Mouse (Mus musculus): ENCODE measurements around the gene Prim2.

DNA sequence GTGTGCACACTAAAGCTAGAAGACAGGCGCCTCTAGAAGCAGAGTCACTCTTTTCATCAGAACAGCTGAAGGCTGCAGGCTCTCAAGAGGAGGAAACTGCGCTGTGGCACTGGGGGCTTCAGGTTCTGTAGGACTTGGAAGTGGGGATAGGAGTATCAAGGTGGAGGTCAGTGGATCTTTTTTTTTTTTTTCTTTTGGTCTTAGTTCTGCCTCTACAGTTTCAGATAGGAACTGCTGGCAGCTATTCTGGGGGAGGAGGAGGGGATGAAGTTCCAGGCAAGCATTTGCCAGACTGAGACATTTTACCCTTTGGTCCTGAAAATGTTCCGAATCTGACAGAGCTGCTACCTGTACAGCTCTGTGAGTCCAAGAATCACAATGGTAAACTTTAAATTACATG lies 106.0 kb downstream of the Prim2 start:
- TF ChIP-seq CTCF (IDR thresholded peaks at IDR 0.05; ENCODE audit: borderline replicate concordance, insufficient read depth, low read length) = no peak
- no peak for TF ChIP-seq POLR2A (IDR thresholded peaks at IDR 0.05; ENCODE audit: low read depth, low read length)
